Mouse (Mus musculus) limb, embryonic 13.5 days (tissue): ENCODE measurements around the gene Arap1. TPM values are rescaled to one million over a fixed set of nuclear protein-coding genes. Genes with fewer than 3 reads are reported as not detected.

ENCODE experiments used
- polyA plus RNA-seq: library from polyadenylated mRNA; unstranded; fragments of >200 nt; fragmentation: Nextera tagmentation; extraction: Ambion mirVana; gene quantifications from 2 replicates; pipeline ENCODE4 v1.2.1, GENCODE M21; 2015

Gene Arap1
- polyA plus RNA-seq, 1 experiment from 2014 or later = 45.6 TPM

Other genes with a start within 250 kb of the Arap1 start
- gene Atg16l2, start 45.8 kb upstream of the Arap1 start, polyA plus RNA-seq = 21.4 and 24.5 TPM in 2 replicates
- 19.9 and 22.3 TPM in 2 replicates for gene Stard10, start 31.0 kb upstream of the Arap1 start, polyA plus RNA-seq
- gene Gm45837, start 62.8 kb downstream of the Arap1 start, polyA plus RNA-seq = 3.2 and 8.0 TPM in 2 replicates
- gene Pde2a, start 73.6 kb downstream of the Arap1 start, polyA plus RNA-seq = 4.6 and 10.4 TPM in 2 replicates
- gene Art2b, start 237.5 kb downstream of the Arap1 start, polyA plus RNA-seq = not detected in 2 replicates